Mouse (Mus musculus): Measurements from ENCODE around the gene Sync. TPM values are rescaled to one million over a fixed set of nuclear protein-coding genes. Genes with fewer than 3 reads are reported as not detected.

Sync gene
- polyA plus RNA-seq, 1 experiment from 2014 or later, result 0.37 TPM

DNA sequence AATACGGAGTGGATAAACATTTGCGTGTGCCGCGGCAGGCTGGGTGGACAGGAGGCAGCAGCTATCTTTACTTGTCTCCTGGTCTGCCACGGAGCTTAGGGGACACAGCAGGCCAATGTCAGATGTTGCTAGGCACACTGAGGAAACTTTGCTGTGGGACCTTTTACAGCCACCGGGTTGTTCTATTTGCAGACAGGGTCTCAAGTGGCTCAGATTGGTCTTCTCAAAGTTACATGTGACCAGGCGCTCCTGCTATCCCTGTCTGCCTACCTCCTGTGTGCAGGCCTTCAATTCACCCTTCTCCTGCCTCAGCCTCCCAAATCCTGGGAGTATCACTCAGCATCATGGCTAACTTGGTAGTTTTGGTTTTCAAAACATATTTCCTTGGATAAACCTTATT, 8.6 kb downstream of the Sync start:
- Histone ChIP-seq H3K27ac (no peak overlapping the region), H3K4me1 (replicated peaks) (peaks cover 33% of the 10 kb centered on the region), H3K36me3 (no peaks in the 10 kb centered on the region), H3K9me3 (0 out of 2 replicates have a peak, but pooled peaks cover 3% of the 10 kb centered on the region), H3K4me3 (no peak overlapping the region), H3K27me3 (ENCODE audit: insufficient read depth, poor library complexity, severe bottlenecking) (peaks cover 15% of the 10 kb centered on the region)
- WGBS, result 89% methylated on average over 7 of the region's 7 CpGs
- DNase-seq (ENCODE audit: low spot score), result no peak

DNA sequence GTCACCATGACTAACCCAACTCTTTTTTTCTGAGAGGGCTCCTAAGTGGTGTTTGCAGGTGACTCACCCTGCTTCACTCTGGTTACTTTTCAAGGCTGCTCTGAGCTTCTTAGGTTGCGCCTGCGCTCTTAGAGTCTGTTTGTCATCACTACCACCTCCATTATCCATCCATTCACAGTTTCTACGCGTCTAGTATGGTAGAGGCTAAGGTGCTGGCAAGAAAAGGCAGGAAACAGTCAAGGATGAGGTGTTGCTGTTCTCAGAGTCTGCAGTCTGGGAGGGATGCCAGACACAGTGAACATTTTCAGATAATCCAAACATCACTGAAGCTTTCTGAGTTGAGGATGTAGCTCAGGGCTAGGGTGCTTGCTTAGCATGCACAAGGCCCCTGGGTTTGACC, 10.3 kb downstream of the Sync start:
- no peak for DNase-seq (ENCODE audit: low spot score)
- 93% methylated on average over 4 of the region's 4 CpGs for WGBS
- Histone ChIP-seq H3K4me3 (no peak overlapping the region), H3K27me3 (ENCODE audit: insufficient read depth, poor library complexity, severe bottlenecking) (peaks cover 15% of the 10 kb centered on the region), H3K4me1 (replicated peaks) (peaks cover 33% of the 10 kb centered on the region), H3K9me3 (0 out of 2 replicates have a peak, but pooled peaks cover 8% of the 10 kb centered on the region), H3K36me3 (no peaks in the 10 kb centered on the region), H3K27ac (no peak overlapping the region; the same call in 1 of the 2 replicates)

- WGBS, result 56% methylated on average over 10 of the region's 10 CpGs
- 0 out of 2 replicates have a peak, but pooled peaks cover 8% of the 10 kb centered on the region for H3K9me3 ChIP-seq
- peaks cover 23% of the 10 kb centered on the region for H3K4me1 ChIP-seq (replicated peaks)
- DNase-seq (ENCODE audit: low spot score), result no peak
- H3K27me3 ChIP-seq (ENCODE audit: insufficient read depth, poor library complexity, severe bottlenecking), result peaks cover 3% of the 10 kb centered on the region
- no peak overlapping the region for H3K27ac ChIP-seq
- H3K4me3 ChIP-seq, result no peak overlapping the region
- H3K36me3 ChIP-seq, result 0 out of 2 replicates have a peak, but pooled peaks cover 4% of the 10 kb centered on the region
Measured at GRCm38 (mm10) chr4:129299121-129299520, 11.7 kb downstream of the Sync start.

GRCm38 (mm10) chr4:129303401-129303800, 16.0 kb downstream of the Sync start:
- DNase-seq (ENCODE audit: low spot score), result no peak
- Histone ChIP-seq H3K4me1 (replicated peaks) (peaks cover 14% of the 10 kb centered on the region), H3K27ac (no peak overlapping the region), H3K36me3 (peaks cover 37% of the 10 kb centered on the region), H3K4me3 (no peak overlapping the region), H3K9me3 (0 out of 2 replicates have a peak, but pooled peaks cover 8% of the 10 kb centered on the region), H3K27me3 (ENCODE audit: insufficient read depth, poor library complexity, severe bottlenecking) (no peaks in the 10 kb centered on the region)
- WGBS, result 72% methylated on average over 5 of the region's 5 CpGs

GRCm38 (mm10) chr4:129303816-129304215, 16.4 kb downstream of the Sync start:
- DNase-seq (ENCODE audit: low spot score), result no peak
- no peak overlapping the region for H3K27ac ChIP-seq
- no peak overlapping the region for H3K4me3 ChIP-seq
- H3K9me3 ChIP-seq, result 0 out of 2 replicates have a peak, but pooled peaks cover 8% of the 10 kb centered on the region
- 87% methylated on average over 9 of the region's 9 CpGs for WGBS
- no peaks in the 10 kb centered on the region for H3K27me3 ChIP-seq (ENCODE audit: insufficient read depth, poor library complexity, severe bottlenecking)
- H3K4me1 ChIP-seq (replicated peaks), result peaks cover 11% of the 10 kb centered on the region
- peaks cover 41% of the 10 kb centered on the region for H3K36me3 ChIP-seq

- no peak overlapping the region for H3K27ac ChIP-seq
- H3K27me3 ChIP-seq (ENCODE audit: insufficient read depth, poor library complexity, severe bottlenecking), result no peaks in the 10 kb centered on the region
- DNase-seq (ENCODE audit: low spot score), result no peak
- H3K4me3 ChIP-seq, result no peak overlapping the region
- H3K9me3 ChIP-seq, result 0 out of 2 replicates have a peak, but pooled peaks cover 8% of the 10 kb centered on the region
- peaks cover 6% of the 10 kb centered on the region for H3K4me1 ChIP-seq (replicated peaks)
- H3K36me3 ChIP-seq, result peaks cover 46% of the 10 kb centered on the region
- 83% methylated on average over 1 of the region's 1 CpGs for WGBS
Measured at GRCm38 (mm10) chr4:129304306-129304705, 16.9 kb downstream of the Sync start.

DNA sequence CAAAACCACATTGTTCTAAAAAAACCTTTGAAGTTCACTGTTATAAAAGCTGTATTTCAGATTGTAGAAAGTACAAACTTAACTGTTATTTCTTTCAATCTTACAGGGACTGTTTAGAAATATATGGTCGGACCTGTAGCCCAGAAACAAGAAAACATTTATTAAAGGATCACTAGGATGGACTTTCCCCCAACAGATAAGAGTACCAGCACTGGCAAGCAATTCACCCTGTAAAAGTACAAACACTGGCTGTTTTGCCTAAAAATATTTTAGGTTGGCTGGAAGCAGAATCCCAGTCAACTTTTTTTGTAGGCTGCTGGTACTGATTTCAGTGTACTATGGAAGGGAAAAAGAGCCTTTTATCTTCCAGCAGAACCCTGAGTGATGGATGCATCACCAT, 20.5 kb downstream of the Sync start:
- 95% methylated on average over 1 of the region's 1 CpGs for WGBS

GRCm38 (mm10) chr4:129313886-129314285, 26.5 kb downstream of the Sync start:
- no peak for DNase-seq (ENCODE audit: low spot score)
- Histone ChIP-seq H3K27ac (no peak overlapping the region), H3K36me3 (peaks cover 100% of the 10 kb centered on the region), H3K27me3 (ENCODE audit: insufficient read depth, poor library complexity, severe bottlenecking) (no peaks in the 10 kb centered on the region), H3K4me1 (replicated peaks) (no peaks in the 10 kb centered on the region), H3K4me3 (no peak overlapping the region), H3K9me3 (no peaks in the 10 kb centered on the region)
- 92% methylated on average over 3 of the region's 3 CpGs for WGBS

More for the DNA sequence above, 20.5 kb downstream of the Sync start:
- no peak overlapping the region for H3K4me3 ChIP-seq
- peaks cover 82% of the 10 kb centered on the region for H3K36me3 ChIP-seq
- H3K27me3 ChIP-seq (ENCODE audit: insufficient read depth, poor library complexity, severe bottlenecking), result no peaks in the 10 kb centered on the region
- no peaks in the 10 kb centered on the region for H3K9me3 ChIP-seq
- 0 out of 2 replicates have a peak, but pooled peaks cover 3% of the 10 kb centered on the region for H3K4me1 ChIP-seq (replicated peaks)
- no peak for DNase-seq (ENCODE audit: low spot score)
- H3K27ac ChIP-seq, result no peak overlapping the region

DNA sequence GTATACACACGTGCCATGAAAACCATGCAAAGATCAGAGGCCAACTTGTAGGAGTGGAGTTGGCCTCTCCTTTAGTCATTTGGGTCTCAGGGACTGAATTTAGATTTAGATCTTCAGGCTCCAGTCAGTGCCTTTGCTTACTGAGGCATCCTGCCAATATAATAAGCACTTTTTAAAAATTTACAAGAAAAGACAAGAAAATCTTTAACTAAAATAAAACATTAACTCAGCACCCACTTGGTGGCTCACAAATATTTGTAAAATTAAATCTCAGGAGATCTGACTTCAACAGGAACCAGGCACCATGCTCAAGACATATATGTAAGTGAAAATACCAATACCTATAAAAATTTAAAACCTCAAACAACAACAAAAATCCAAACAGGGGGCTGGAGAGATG, 33.5 kb downstream of the Sync start:
- no peak overlapping the region for H3K4me3 ChIP-seq
- no peak for DNase-seq (ENCODE audit: low spot score)
- H3K27ac ChIP-seq, result no peak overlapping the region
- no peaks in the 10 kb centered on the region for H3K27me3 ChIP-seq (ENCODE audit: insufficient read depth, poor library complexity, severe bottlenecking)
- WGBS, result 91% methylated on average over 1 of the region's 1 CpGs
- H3K4me1 ChIP-seq (replicated peaks), result no peaks in the 10 kb centered on the region
- H3K36me3 ChIP-seq, result peaks cover 100% of the 10 kb centered on the region
- no peaks in the 10 kb centered on the region for H3K9me3 ChIP-seq

DNA sequence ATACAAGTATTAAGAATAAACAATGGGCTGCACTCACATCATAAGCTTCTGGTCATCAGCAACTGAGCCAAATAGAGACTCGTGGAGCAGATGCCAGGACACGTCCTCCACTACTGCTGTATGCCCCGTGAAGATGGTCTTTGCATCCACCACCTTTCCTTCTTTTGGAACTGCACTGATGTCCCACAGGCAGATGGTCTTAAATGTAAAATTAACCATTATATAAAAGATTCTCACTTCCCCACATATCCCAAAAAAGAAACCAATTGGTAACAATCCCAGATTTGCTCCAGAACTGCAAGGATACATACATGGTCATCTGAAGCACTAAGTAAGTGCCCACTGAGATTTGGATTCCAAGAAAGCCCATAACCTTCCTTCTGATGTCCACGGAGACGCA, 34.6 kb downstream of the Sync start:
- no peak for DNase-seq (ENCODE audit: low spot score)
- Histone ChIP-seq H3K36me3 (peaks cover 100% of the 10 kb centered on the region), H3K9me3 (no peaks in the 10 kb centered on the region), H3K4me1 (replicated peaks) (no peaks in the 10 kb centered on the region), H3K4me3 (no peak overlapping the region), H3K27ac (no peak overlapping the region), H3K27me3 (ENCODE audit: insufficient read depth, poor library complexity, severe bottlenecking) (no peaks in the 10 kb centered on the region)
- 94% methylated on average over 5 of the region's 5 CpGs for WGBS

GRCm38 (mm10) chr4:129323491-129323890, 36.1 kb downstream of the Sync start:
- Histone ChIP-seq H3K27me3 (ENCODE audit: insufficient read depth, poor library complexity, severe bottlenecking) (no peaks in the 10 kb centered on the region), H3K27ac (no peak overlapping the region), H3K36me3 (peaks cover 100% of the 10 kb centered on the region), H3K4me3 (no peak overlapping the region), H3K9me3 (no peaks in the 10 kb centered on the region), H3K4me1 (replicated peaks) (no peaks in the 10 kb centered on the region)
- 96% methylated on average over 1 of the region's 1 CpGs for WGBS
- no peak for DNase-seq (ENCODE audit: low spot score)

- Histone ChIP-seq H3K4me1 (replicated peaks) (no peaks in the 10 kb centered on the region), H3K27me3 (ENCODE audit: insufficient read depth, poor library complexity, severe bottlenecking) (no peaks in the 10 kb centered on the region), H3K4me3 (no peak overlapping the region), H3K27ac (no peak overlapping the region), H3K9me3 (no peaks in the 10 kb centered on the region), H3K36me3 (peaks cover 100% of the 10 kb centered on the region)
- no peak for DNase-seq (ENCODE audit: low spot score)
- WGBS, result 92% methylated on average over 1 of the region's 1 CpGs
Measured at GRCm38 (mm10) chr4:129324756-129325155, 37.3 kb downstream of the Sync start.

DNA sequence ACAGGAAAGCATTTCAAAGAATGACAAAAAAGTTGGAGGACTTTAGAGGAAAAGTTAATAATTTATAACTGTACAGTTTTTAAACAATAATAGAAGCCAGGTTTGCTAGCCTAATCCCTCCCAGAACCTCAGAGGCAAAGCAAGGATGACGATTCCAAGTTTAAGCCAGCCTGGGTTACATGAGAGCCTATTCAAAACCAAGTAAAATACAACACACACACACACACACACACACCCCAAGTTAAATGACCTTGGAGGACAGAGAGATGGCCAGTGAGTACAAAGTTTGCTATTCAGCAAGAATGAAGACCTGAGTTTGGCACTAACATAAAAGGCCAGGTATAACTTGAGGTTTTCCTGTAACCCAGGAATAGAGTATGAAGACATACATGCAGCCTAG, 38.8 kb downstream of the Sync start:
- Histone ChIP-seq H3K4me1 (replicated peaks) (peaks cover 7% of the 10 kb centered on the region; the same call in 1 of the 2 replicates), H3K36me3 (peaks cover 100% of the 10 kb centered on the region), H3K27ac (no peak overlapping the region), H3K9me3 (no peaks in the 10 kb centered on the region), H3K27me3 (ENCODE audit: insufficient read depth, poor library complexity, severe bottlenecking) (no peaks in the 10 kb centered on the region), H3K4me3 (no peak overlapping the region)
- 88% methylated on average over 1 of the region's 1 CpGs for WGBS
- DNase-seq (ENCODE audit: low spot score), result no peak

DNA sequence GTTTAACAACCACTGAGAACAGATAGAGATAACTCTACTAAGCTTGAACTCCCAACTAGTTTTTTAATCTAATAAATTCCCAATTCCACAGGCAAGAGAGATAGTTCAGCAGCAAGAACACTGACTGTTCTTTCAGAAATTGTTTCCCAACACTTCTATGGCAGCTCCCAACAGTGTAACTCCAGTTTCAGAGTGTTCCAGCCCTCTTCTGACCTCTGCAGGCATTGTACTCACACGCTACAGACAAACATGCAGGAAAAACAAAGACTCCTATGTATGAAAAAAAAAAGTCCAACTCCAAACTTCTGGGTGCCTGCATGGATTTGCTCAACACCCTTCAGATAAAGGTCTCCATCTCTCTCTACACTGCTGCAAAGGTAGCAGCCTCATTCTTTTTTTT, 45.4 kb downstream of the Sync start:
- 46% methylated on average over 1 of the region's 1 CpGs for WGBS
- Histone ChIP-seq H3K4me1 (replicated peaks) (peaks cover 49% of the 10 kb centered on the region), H3K4me3 (peak overlapping the region; percentile 94), H3K27me3 (ENCODE audit: insufficient read depth, poor library complexity, severe bottlenecking) (no peaks in the 10 kb centered on the region), H3K27ac (no peak overlapping the region), H3K36me3 (peaks cover 60% of the 10 kb centered on the region), H3K9me3 (no peaks in the 10 kb centered on the region)
- DNase-seq (ENCODE audit: low spot score), result no peak
